Mouse (Mus musculus) embryonic fibroblast, embryonic 13.5 days (primary cell): Measurements from ENCODE around the gene Gas2.

ENCODE experiments used
- CTCF ChIP-seq: IDR thresholded peaks from 2 replicates; pipeline ENCODE4 v1.5.1; 2011; ENCODE audit warnings: mild to moderate bottlenecking, control low read depth, low read length, moderate library complexity, borderline replicate concordance; ENCODE audit not compliant: insufficient read depth
- POLR2A ChIP-seq: IDR thresholded peaks from 2 replicates; pipeline ENCODE4 v1.6.1; 2011; ENCODE audit warnings: low read depth, mild to moderate bottlenecking, control low read depth, low read length, moderate library complexity

DNA sequence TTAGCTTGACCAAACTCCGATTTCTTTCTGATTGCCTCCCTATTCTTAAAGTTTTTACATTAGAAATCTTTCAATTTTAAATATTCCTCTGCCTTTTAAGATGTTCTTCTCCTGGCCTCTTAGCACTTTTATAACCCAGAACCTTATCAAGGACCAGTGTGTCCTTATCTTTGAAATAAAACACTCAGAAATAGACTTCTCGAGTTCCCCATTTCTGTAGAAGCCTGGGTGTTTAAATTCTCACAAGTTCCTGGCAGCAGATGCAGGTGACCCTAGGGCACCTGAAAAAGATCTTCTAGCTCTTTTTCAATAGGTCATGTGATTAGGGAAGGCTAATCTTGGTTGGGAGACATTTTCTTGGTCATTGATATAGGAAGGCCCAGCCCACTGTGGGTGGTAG lies 145.3 kb downstream of the Gas2 start:
- TF ChIP-seq POLR2A (no peak), CTCF (no peak)
